Mouse (Mus musculus) frontal cortex, postnatal 10 days (tissue): Measurements from ENCODE around the gene Ebi3.

Experiments
- DNase-seq, 2 experiments: peaks; one replicate each; pipeline ENCODE4 v3.0.0; 2022; ENCODE audit warnings: low spot score in 2 of 2, mixed read lengths in 1 of 2

Ebi3 gene

DNA sequence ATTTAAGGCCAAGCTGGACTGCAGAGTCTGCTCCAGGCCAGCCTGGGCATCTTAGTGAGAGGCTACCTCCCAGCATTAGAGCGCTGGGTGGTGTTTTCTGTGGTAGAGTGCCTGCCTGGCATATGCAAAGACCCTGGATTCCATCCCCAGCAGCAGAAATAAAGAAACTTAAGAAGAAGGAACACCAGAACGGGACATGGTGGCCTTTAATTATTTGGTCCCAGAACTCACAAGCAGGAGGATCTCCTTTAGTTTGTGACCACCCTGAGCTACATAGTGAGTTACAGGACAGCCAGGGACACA, 6.1 kb downstream of the Ebi3 start:
- no peak for DNase-seq

DNA sequence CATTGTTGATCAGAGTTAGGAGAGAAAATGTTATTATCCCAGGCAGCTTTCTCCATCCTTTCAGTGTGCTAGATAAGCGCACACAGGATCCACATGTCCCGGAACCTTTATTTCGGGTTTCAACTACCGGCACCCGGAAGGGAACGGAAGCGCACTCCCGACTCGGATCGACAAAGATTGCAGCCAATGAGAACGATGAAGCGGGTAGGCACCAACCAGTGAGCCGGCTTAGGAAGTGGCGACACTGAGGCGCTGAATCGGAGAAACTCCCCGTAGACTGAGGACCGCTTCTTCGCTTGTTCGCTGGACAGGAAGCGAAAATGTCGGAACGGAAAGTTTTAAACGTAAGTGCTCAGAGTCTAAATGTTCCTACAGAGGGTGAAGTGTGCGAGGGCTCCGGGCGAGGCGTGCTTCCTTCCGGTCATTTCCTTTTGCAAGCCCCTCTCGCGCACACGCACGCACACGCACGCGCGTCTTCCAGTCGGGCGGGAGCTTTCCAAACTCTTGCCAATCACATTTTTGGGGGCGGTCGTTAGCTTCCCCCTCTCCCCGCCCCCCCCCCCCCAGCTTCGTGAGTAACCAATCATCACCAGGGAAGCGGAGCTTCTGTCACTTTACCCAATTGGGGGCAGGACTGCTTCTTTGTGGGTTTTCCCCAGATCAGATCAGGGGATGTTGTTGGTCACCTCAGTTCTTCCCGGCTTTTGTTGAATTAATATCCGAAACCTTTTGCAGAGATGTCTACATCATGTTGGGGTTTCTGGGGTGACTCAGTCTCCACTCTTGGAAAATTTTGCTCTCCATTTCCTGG, 6.7 kb downstream of the Ebi3 start, which contains the start of gene Yju2:
Yju2 (plus strand) TSS at position 182 of the 811 bp plus-strand sequence.
- peak; percentile 90 to 92 for DNase-seq

DNA sequence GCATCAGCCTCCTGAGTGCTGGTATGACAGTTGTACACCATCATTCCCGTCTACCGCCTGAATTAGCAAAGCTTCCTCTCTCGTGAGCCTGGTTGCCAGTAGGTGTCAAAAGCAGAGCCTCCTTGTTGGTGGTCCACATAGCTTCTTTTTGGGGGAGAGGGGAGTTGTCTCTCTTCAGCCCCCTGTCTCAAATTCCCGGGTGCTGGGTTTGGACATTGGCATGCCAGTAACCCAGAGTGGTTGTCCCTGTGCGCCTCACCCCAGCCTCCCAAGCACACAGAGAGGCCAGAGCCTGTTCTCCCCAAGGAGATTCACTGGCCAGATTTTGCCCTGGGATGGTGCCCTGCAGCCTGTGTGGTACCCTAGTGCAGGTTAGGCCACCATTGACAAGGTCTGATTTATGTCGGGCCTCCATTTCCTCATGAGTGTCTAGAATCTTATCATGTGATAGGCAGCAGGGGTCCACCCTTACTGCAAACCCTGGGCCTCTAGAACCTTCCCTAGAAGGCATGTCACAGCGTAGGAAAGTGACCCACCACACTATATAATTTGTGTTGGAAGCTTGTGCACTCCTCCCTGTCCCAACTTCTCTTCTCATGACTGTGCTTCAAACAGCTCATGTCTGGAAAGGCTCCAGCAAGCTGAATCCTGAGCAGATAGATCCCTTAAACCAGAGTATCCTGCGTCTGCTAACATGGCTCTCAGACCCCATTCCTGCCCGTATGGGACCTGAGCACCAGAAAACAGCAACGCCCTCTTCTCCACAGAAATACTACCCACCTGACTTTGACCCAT, 7.7 kb downstream of the Ebi3 start:
- DNase-seq = no peak

DNA sequence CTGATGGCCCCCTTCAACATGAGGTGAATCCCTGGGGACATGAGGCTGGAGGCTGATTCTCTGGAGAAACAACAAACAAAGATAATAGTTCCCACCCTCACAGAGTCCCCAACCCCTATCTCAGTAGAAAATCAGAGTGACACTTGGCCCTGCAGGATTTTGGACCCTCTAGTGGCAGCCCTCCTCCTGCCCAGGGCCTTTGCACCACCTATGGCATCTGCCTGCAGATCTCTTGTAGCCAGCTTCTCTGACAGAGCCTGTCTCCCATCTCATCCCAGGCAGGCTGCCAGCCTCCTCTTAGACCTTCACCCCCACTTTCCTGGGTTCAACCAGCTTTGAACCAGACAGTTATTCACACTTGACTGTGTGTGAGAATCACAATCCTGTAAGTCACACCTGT, 8.4 kb downstream of the Ebi3 start:
- DNase-seq = peak; percentile 5 to 8

DNA sequence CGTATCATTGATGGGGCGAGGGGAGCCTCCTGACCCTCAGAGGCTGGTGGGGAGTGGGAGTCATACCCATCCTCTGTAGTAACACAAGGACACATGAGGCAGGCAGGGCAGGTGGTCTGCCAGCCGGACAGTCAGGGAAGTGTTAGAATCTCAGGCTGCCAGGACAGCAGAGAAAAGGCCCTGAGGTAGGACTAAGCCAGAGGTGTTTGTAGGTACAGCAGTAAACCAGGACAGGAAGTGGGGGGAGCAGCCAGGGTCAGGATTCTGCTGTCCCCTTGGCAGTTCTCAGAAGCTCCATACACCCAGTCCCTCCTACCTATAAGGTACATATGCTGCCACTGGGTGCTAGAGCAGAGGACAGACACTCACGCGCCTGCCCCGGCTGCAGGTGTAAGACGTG, 9.2 kb downstream of the Ebi3 start:
- DNase-seq = peak in 1 of 2 experiments; percentile 6

DNA sequence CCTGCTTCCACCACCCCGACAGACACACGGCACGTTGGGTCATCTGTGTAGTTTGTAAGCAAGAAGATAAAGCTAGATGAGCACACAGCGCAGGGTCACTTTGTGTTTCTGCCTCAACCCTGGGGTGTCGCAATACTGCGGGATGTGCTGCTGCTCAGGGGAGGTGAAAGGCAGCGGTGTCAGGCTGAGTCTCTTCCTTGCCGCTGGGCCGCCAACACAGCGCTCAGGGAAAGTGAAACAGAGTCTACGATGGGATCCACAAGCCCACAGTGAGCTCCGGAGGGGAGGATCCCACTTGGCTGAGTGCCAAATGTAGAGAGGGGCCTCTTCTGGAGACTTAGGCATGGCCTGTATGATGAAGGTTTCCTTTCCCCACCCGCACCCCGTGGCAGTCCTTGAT, 10.7 kb downstream of the Ebi3 start:
- DNase-seq = peak in 1 of 2 experiments; percentile 6

DNA sequence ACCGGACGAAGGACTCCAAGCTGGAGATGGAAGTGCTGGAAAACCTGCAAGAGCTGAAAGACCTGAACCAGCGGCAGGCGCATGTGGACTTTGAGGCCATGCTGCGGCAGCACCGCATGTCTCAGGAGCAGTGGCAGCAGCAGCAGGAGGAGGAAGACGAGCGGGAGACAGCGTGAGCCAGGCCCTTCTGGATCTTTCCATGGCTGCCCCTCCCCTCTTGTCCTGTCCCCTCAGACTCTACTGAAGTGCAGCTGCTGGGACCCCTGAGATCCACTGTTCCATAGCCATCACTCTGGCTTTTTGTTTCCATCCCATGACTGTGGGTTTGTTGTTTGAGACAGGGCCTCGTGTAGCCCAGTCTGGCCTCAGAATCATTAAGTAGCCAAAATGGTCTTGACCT, 12.1 kb downstream of the Ebi3 start:
- peak in 1 of 2 experiments; percentile 5 for DNase-seq

DNA sequence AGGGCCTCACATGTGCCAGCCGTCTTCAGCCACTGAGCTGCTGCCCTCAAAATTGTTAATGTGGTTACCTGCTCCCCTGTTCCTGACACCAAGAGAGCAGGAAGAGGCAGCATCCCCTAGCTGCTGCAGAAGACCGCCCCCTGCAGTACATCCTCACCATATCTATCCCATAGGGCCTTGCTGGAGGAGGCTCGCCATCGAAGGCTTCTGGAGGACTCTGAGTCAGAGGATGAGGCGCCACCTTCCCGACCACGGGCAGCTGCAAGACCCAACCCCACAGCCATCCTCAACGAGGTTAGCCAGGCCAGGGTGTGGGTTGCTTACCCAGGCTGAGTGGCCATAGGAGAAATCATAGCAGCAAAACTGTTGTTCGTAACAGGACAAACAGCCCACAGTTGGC, 12.6 kb downstream of the Ebi3 start:
- peak in 1 of 2 experiments; percentile 8 for DNase-seq

DNA sequence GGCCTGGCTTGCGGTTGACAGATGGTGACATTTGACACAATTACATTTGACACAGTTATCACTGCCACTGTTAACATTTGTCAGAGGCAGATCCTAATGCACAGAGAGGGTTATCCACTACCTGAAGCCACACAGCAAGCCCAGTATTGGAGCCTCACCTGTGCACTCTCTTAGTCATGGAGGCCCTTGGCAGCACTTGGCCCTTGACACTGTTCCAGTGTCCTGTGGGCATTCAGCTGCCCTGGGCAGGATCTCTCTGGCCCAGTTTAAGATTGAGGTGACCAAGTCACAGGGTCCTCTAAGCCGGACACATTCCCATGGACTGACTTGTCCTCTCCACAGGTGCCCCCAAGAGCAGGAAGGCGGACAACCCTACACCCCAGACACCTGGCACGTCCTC, 14.7 kb downstream of the Ebi3 start:
- no peak for DNase-seq

DNA sequence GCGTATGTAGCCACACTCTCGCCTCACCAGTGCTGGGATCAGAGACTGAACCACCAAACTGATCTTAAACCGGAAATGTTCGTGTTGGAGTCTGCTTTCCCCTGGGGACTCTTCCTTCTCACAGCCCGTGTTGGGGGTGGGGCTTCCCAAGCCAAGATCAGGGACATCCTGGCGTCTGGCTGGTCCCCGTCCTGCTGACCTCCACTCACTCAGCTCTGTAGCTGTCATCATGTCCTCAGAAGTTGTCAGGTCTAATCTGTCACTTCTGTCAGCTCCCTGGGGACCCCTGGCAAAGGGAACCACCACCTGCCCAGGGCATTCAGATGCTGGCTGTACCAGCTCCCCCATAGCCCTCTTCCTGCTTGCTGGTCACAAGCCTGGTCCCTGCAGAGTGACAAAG, 15.8 kb downstream of the Ebi3 start:
- no peak for DNase-seq

DNA sequence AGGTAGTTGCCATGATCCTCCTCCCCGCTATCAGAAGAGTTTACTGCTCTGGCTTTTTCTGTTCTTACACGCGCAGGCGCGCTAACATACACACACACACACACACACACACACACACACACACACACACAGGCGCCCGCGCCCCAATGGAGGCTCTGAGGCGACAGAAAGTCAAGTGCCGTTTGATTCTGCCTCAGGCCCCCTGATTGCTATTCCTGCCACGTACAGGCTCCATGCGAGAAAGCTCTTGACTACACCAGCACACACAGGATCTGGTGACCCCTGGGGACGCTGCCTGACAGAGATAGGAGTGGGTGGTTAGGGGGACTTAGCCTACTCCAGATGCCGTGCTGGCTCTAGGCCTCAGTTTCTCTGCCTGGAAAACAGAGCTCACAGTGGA, 17.1 kb downstream of the Ebi3 start:
- DNase-seq = peak in 1 of 2 experiments; percentile 57

DNA sequence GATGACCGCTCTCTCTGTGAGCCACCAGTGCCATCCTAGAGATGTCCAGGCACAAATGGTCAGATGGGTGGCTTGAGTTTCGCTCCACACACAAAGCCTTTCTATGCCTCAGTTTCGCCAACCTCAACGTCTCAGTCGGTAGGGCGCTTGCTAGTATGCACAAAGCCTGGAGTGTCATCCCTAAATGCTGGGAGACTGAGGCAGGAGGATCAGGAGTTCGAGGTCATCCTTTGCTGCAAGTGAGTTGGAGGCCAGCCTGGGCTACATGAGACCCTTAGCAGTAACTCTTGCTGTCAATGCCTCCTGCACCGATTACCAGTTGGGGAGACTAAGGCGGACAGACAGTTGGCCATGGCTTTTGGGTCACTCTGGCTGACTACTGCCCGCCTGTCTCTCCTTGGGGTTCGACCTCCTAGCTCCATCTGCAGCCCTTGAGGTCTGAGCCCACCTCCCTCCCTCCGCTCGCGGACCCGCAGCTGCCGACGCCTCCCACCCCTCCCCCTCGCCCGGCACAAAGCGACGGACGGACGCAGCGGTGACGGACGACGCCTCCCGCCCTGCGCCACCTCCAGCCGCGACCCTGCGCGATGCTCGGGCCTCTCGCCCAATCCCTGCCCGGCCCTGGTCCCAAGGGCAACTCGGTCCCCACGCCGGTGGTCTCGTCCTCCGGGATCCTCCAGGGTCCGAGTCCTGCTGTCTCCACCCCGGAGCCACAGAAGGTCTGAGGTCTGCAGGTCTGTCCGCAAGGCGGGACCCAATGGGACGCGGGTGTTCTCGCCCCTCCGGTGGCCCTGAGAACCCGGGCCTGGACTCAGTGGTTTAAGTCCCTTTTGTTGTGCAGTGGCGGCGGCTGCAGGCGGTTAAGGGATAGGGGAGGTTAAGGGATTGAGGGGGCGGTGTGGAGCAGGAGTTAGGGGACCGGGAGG, 17.8 kb downstream of the Ebi3 start, which contains the start of gene Shd:
Shd (plus strand) TSS at position 502 of the 926 bp plus-strand sequence.
- DNase-seq = peak in 1 of 2 experiments; percentile 49

DNA sequence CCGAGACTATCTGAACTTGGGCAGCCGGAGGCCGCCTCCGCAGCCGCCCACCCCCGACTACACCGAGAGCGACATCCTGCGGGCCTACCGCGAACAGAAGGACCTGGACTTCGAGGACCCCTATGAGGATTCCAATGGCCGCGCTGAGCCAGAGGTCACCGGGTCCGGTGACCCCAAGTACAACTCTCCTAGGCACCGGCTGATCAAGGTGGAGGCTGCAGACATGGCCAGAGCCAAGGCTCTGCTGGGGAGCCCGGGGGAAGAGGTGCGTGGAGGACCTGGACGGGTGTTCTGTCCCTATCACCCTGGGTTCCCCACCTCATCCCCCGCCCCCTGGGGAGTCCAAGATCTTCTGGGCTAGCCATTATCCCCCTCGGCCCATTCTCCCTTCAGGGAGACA, 19.0 kb downstream of the Ebi3 start:
- DNase-seq = no peak

DNA sequence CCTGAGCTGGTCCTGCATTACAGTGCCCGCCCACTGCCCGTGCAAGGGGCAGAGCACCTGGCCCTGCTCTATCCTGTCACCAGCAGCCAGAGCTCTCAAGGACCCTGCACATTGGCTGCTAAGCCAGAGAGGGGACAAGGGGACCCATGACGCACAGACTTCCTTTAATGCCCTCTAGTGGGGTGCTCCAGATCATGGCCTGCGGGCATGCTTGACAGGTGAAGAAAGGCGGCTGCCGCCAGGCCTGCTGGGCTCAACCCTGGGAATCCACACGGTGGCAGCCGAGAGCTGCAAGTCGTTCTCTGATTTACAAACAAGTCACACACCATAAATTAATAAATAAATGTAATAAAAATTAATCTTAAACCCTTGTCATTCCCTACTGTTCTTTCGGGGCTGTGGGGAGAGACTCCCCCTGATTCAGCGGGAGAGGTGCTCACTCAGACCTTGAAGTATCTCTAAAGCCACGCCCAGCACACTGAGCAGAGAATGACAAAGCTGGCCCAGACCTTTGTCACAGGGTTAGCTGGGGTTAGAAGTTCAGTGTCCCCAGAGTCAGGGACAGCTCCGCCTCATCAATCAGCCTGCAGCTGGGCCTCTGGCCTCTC, 23.9 kb downstream of the Ebi3 start:
- DNase-seq = peak in 1 of 2 experiments; percentile 78

DNA sequence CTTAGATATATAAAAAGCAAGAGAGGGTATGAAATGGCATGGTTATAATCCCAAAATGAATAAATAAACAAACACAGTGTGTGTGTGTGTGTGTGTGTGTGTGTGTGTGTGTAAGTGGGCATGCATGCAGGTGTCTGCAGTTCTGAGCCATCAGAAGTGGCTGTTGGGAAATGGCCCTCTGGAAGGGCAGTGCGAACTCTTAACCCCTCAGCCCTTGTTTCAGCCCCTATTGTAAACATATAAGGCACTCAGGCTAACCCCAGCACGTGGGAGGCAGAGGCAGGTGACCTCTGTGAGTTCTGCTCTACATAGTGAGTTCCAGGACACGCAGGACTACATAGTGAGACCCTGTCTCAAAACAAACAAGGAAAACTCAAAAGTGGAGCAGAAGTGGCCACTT, 24.9 kb downstream of the Ebi3 start:
- DNase-seq = no peak

DNA sequence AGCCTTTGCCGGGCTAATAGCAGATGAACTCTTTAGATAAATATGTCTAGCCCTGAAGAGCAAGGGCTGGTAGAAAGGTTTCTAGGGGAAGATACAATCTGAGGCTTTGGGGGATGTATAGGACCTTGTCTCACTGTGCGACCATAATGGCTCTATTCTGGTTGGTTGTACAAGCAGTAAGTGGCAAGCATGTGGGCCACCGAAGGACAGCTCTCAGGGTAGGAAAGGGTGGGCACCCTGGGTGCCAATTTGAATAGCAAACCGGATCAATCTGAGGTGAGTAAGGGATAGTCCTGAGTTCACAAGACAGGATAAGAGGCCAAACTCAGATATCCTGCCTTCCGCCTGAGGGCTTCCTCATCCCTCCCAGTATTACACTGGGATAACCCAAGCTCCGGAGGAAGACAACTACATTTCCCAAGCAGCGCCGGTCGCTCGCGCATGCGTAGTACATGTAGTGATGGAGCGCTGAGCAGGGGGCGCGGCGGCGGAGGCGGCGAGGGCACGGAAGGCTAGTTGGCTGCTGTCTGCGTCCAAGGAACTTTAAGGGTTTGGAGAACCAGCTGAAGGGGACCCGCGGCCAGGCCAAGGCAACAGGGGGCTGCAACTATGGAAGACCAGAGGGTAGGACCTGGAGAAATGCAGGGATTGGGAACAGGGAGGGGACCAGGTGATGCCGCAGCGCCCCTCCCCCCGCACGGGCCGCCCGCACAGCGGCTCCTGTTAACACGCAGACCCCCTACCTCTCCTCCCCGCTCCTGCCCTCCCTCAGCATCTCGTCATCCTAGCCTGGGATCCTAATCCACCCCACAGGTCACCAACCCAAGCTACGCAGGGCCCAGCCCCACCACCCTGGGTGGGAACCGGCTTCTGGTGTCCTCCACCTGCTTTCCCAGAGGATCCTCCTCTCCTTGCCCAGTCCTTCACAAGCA, 33.9 kb downstream of the Ebi3 start, which contains the start of gene Fsd1:
Fsd1 (plus strand) TSS at position 480 of the 932 bp plus-strand sequence.
- DNase-seq = peak; percentile 76 to 81

DNA sequence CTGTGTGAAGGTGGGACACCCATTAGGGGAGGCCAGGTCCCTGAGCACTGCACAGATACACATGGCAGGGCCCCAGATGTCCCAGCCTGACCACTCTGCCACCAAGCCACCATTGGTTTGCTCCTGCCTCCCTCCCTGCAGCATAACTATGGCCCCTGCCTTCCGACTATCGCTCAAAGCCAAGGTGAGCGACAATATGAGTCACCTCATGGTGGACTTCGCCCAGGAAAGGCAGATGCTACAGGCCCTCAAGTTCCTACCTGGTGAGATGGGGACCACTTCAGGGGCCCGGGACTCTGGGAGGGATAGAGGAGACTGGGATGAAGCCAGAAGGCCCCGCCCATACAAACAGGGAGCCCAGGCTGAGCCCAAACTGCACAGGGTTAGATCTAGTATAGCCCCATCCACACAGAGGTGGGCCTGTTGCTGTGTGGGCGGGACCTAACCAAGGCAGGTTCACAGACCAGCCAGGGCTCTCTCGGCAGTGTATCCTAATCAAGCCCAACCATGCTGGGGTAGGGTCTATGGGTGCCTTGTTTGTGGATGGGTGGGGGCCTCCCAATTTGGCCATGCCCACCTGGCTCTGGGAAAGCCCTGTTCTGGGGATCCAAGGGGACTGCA, 37.9 kb downstream of the Ebi3 start:
- DNase-seq = no peak

DNA sequence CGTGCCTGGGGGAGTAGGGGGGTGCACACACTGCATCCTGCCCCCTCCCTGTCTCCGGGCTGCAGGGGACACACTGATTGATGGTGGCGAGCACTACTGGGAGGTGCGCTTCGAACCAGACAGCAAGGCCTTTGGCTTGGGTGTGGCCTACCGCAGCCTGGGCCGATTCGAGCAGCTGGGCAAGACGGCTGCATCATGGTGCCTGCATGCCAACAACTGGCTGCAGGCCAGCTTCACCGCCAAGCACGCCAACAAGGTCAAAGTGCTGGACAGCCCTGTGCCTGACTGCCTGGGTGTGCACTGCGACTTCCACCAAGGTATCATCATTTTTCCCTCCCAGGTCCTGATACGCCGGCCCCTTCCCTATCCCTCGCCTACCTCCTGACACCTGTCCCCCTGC, 43.6 kb downstream of the Ebi3 start:
- no peak for DNase-seq

DNA sequence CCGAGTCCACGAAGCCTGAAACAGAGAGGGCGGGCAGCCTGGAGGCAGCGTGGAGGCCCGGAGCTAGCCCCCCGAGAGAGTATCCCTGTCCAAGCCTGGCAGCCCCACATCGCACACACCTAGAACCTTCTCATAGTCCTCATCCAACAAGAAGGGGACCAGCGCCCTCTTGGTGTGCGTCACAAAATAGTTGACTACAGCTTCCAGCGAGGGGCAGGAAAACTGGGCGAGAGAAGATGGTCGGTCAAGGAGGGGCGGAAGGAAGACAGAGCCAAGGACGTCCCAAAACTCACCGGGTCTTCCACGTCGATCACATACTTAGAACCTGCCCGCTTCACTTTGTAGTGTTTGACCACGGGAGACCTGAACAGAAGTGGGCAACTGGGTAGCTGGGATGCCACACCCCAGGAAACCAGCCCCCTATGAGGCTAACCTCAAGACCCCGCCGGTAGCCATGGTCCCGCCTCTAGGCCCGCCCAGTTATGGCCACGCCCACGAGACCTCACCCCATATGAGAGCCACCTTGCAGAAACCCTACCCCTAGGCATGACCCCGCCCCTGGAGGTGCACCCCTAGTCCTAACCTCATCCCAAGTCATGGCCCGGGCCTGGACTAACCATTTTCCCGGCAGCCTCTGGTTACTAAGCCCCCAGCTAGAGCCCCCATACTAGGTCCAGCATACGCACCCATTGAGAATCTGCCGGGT, 47.5 kb downstream of the Ebi3 start:
- no peak for DNase-seq
